Mouse (Mus musculus) bone marrow macrophage, adult 2 months (primary cell): Measurements from ENCODE around the gene Adamts16.

Source experiments
- CTCF ChIP-seq: IDR thresholded peaks from 2 replicates; pipeline ENCODE4 v1.5.1; 2012; ENCODE audit warnings: low read depth, mild to moderate bottlenecking, low read length, moderate library complexity
- POLR2A ChIP-seq: IDR thresholded peaks from 2 replicates; pipeline ENCODE4 v1.6.1; 2012; ENCODE audit warnings: mild to moderate bottlenecking, low read depth, low read length, borderline replicate concordance

GRCm38 (mm10) chr13:70724635-70725034, 117.0 kb downstream of the Adamts16 start:
- no peak for TF ChIP-seq CTCF
- no peak for TF ChIP-seq POLR2A
